Comparison of ENCODE assay signal across 7 mouse cellular contexts in genomic region chr3:94581138-94581780, GRCm38 (mm10). TPM values are rescaled to one million over a fixed set of nuclear protein-coding genes. Genes with fewer than 3 reads are reported as not detected.
DNase-seq lines count a peak whose midpoint lies in the region; ATAC-seq and TF ChIP-seq lines count a peak whose summit lies in the region.

No protein-coding gene starts in this region.

- no peak for TF ChIP-seq CTCF in E14TG2a.4 (conservative IDR thresholded peaks at IDR 0.05; ENCODE audit: low read length)
- no peak for TF ChIP-seq CTCF in left cerebral cortex, adult 2 months (IDR thresholded peaks at IDR 0.05)

- H3K4me1 ChIP-seq in E14TG2a.4 (replicated peaks; ENCODE audit: low read depth, low read length): peaks cover 16% of the 10 kb centered on the region
- H3K4me1 ChIP-seq in embryonic facial prominence, embryonic 10.5 days: peaks cover 27% of the 10 kb centered on the region
- peaks cover 19% of the 10 kb centered on the region for H3K4me1 ChIP-seq in hindbrain, embryonic 12.5 days
- peaks cover 25% of the 10 kb centered on the region for H3K4me1 ChIP-seq in midbrain, embryonic 14.5 days (ENCODE audit: control insufficient read depth, insufficient read depth, low read length)

- H3K36me3 ChIP-seq in E14TG2a.4 (ENCODE audit: insufficient read depth, low read length): peaks cover 4% of the 10 kb centered on the region
- H3K36me3 ChIP-seq in embryonic facial prominence, embryonic 10.5 days (replicated peaks): no peaks in the 10 kb centered on the region
- no peaks in the 10 kb centered on the region for H3K36me3 ChIP-seq in hindbrain, embryonic 12.5 days
- H3K36me3 ChIP-seq in midbrain, embryonic 14.5 days (ENCODE audit: control insufficient read depth, insufficient read depth, low read length): no peaks in the 10 kb centered on the region

- H3K27ac ChIP-seq in embryonic facial prominence, embryonic 10.5 days (replicated peaks): peak overlapping the region; percentile 96
- H3K27ac ChIP-seq in hindbrain, embryonic 12.5 days: peak overlapping the region; percentile 91; the same call in 1 of the 2 replicates
- H3K27ac ChIP-seq in left cerebral cortex, adult 2 months: peak overlapping the region; percentile 98; the same call in 1 of the 2 replicates
- no peak overlapping the region; the same call in 1 of the 2 replicates for H3K27ac ChIP-seq in midbrain, embryonic 14.5 days (replicated peaks; ENCODE audit: low read depth, low read length)

- no peaks in the 10 kb centered on the region for H3K9me3 ChIP-seq in E14TG2a.4 (ENCODE audit: low read length)
- no peaks in the 10 kb centered on the region for H3K9me3 ChIP-seq in embryonic facial prominence, embryonic 10.5 days
- no peaks in the 10 kb centered on the region for H3K9me3 ChIP-seq in hindbrain, embryonic 12.5 days (replicated peaks)
- no peaks in the 10 kb centered on the region for H3K9me3 ChIP-seq in midbrain, embryonic 14.5 days (ENCODE audit: control insufficient read depth, low read length)

- intact Hi-C loops in left cerebral cortex, adult 2 months (cut with DNase I): loop anchor here (5.0 kb wide), 2 partner anchors 124 to 256 kb away; partner anchors contain the start of gene Pogz

- peaks cover 3% of the 10 kb centered on the region; the same call in 1 of the 2 replicates for H3K27me3 ChIP-seq in E14TG2a.4 (ENCODE audit: insufficient read depth, low read length)
- no peaks in the 10 kb centered on the region for H3K27me3 ChIP-seq in embryonic facial prominence, embryonic 10.5 days (replicated peaks; ENCODE audit: low read depth, poor library complexity, severe bottlenecking)
- H3K27me3 ChIP-seq in hindbrain, embryonic 12.5 days: no peaks in the 10 kb centered on the region
- no peaks in the 10 kb centered on the region for H3K27me3 ChIP-seq in midbrain, embryonic 14.5 days (ENCODE audit: control insufficient read depth, insufficient read depth, low read length)

- H3K4me3 ChIP-seq in E14TG2a.4 (replicated peaks; ENCODE audit: low read length): peak overlapping the region; percentile 96
- peak overlapping the region; percentile 93 for H3K4me3 ChIP-seq in embryonic facial prominence, embryonic 10.5 days
- H3K4me3 ChIP-seq in hindbrain, embryonic 12.5 days: peak overlapping the region; percentile 82
- peak overlapping the region; percentile 97 for H3K4me3 ChIP-seq in left cerebral cortex, adult 2 months
- H3K4me3 ChIP-seq in midbrain, embryonic 14.5 days (replicated peaks; ENCODE audit: low read depth, low read length): peak overlapping the region; percentile 81

- DNase-seq in 3T3-L1 (ENCODE audit: low read depth, low spot score): peak; percentile 41
- DNase-seq in embryonic facial prominence, embryonic 10.5 days (ENCODE audit: low spot score): peak; percentile 44
- peak; percentile 20 to 27 for DNase-seq in left cerebral cortex, adult 2 months (ENCODE audit: extremely low spot score in 1 of 2, low spot score in 2 of 2)
- DNase-seq in midbrain, embryonic 14.5 days: peak; percentile 44
- DNase-seq in thymus, postnatal 10 days (ENCODE audit: low spot score in 2 of 2): peak; percentile 9 to 20

- peak overlapping the region; percentile 93 for H3K4me2 ChIP-seq in hindbrain, embryonic 12.5 days (replicated peaks)
- H3K4me2 ChIP-seq in midbrain, embryonic 14.5 days (ENCODE audit: low read length): peak overlapping the region; percentile 85

- 4% methylated on average over 16 of the region's 16 CpGs for WGBS in embryonic facial prominence, embryonic 10.5 days
- 2% methylated on average over 16 of the region's 16 CpGs for WGBS in hindbrain, embryonic 12.5 days
- 2% methylated on average over 16 of the region's 16 CpGs for WGBS in midbrain, embryonic 14.5 days

- H3K9ac ChIP-seq in hindbrain, embryonic 12.5 days: peak overlapping the region; percentile 90
- H3K9ac ChIP-seq in midbrain, embryonic 14.5 days (replicated peaks; ENCODE audit: low read length): peak overlapping the region; percentile 81

- no peak for ATAC-seq in hindbrain, embryonic 12.5 days (ENCODE audit: low FRiP score)
- no peak for ATAC-seq in midbrain, embryonic 14.5 days (ENCODE audit: low FRiP score, low TSS enrichment)

RNA-seq across cellular contexts. Expression of gene Snx27, which starts 1.3 kb away (rescaled TPM):
- 39.3 and 40.7 TPM in 2 replicates for polyA plus RNA-seq in embryonic facial prominence, embryonic 10.5 days (2016; fragmentation: Nextera tagmentation; extraction: Ambion mirVana)
- polyA plus RNA-seq in hindbrain, embryonic 12.5 days (2016; fragmentation: Nextera tagmentation; extraction: Ambion mirVana): 68.7 and 73.3 TPM in 2 replicates
- total RNA-seq in left cerebral cortex, adult 2 months (2021): 100 to 1,000 TPM; 102 to 107 TPM
- 66.8 and 71.0 TPM in 2 replicates for polyA plus RNA-seq in midbrain, embryonic 14.5 days (2014; fragmentation: Nextera tagmentation; extraction: Ambion mirVana)
